Mouse (Mus musculus): ENCODE measurements around the gene Tmem95.
A peak's percentile ranks its signal among the peaks of the same experiment; 100 is the strongest.
"Not testable (repeated sequence)": the region's sequence is repeated elsewhere in the genome, so short reads cannot be mapped to it uniquely, and the experiment has no call there.

Tmem95 gene

DNA sequence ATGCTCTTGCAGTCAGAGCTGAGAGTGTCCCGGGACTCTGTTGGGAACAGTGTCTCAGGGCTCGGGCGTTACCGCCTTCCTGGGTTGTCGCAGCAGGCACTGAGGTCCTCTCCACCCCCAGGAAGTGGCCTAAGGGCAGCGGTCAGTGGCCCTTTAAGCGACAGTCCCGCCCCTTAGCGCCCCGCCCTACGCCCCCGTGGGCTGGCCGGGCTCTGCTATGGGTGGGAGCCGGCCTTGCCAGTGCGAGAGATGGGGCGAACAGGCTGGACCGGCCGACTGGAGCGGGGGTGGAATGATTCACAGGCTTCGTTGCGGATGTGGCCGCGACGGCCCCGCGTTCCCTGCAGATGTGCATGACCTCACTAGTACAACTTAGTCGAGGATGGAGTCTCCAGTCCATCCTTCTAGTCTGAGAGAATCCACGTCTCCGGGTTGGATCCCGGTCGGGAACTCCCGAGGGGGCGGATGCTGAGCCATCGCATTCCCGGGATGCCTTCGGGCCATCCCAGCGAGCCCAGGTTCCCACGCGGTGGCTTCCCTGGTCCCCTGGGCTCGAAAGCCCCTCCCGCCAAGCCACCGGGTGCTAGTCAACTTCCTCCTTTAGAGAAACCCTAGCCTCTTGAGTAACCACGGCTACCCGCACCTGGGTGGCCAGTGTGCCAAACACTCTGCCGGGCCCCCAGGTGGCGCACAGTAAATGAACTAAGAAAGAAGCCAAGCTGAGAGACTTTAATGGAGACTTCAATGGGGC is 3.2 kb upstream of the Tmem95 start, which contains the start of gene Kctd11:
TSS of gene Kctd11 (minus strand) at position 554 of the 751 bp plus-strand sequence.
- DNase-seq (ENCODE audit: low read depth in 1 of 2, low spot score in 2 of 2), result peak; percentile 49 to 64

DNA sequence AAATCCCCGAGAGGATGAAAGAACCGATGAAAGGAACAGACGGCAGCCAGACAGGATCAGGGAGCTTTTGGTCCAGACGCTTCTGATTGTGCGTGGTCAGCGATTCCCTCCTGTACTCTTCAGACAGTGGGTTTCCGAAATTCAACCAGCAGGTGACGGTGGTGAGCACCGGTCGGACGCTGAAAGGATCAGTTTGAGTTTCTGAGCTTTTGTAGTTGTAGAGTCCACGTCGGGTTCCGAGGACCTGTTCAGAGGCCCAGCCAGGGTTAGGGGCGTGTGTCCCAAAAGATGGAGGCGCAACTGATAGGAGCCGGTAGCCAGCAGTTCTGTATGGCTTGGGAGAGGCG is 2.7 kb upstream of the Tmem95 start:
- DNase-seq (ENCODE audit: low read depth in 1 of 2, low spot score in 2 of 2), result peak in 1 of 2 experiments; percentile 37

DNA sequence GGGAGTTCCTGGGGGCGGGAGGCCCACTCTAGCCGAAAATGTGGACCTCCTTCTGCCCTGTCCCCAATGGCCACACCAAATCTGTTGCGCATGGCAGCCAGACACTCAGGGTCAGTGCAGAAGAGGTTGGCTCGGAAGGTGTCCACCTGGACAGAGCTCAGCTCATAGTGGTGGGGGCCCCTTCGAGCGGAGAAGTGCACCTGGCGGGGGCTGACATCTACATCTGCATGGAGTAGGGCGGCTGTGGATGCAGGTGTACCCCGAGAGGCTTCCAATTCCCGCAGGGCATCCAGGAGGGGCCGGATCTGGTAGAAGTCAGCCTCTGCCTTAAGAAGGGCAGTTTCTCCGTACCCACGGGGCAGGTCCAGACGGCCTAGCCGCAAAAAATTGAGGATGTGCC is 1.9 kb upstream of the Tmem95 start:
- no peak for DNase-seq (ENCODE audit: low read depth in 1 of 2, low spot score in 2 of 2)

GRCm38 (mm10) chr11:69878952-69879351 is 1.1 kb upstream of the Tmem95 start:
- no peak for DNase-seq (ENCODE audit: low read depth in 1 of 2, low spot score in 2 of 2)

- DNase-seq (ENCODE audit: low read depth in 1 of 2, low spot score in 2 of 2), result no peak
These were observed 581 bp upstream of the Tmem95 start for GRCm38 (mm10) chr11:69878399-69878798.

DNA sequence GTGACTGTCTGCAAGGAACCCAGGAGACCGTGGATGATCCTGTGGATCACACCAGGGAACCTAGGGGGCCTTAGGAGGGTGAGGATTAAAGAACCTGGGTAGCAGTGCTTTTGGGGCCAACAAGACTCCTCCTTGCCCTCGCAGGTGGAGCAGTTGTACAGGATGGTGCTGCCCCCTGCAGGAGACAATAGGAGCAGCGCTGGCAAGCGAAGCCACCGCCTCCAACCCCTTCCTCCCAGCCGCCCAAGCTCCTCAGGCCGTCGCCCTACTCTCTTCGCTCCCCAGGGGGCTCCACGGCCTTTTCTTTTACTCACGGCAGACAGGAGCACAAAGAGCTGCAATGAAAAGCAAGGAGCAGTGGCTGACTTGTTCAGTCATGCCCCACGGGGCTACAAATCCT is 951 bp downstream of the Tmem95 start:
- DNase-seq (ENCODE audit: low read depth in 1 of 2, low spot score in 2 of 2), result peak; percentile 62 to 76

DNA sequence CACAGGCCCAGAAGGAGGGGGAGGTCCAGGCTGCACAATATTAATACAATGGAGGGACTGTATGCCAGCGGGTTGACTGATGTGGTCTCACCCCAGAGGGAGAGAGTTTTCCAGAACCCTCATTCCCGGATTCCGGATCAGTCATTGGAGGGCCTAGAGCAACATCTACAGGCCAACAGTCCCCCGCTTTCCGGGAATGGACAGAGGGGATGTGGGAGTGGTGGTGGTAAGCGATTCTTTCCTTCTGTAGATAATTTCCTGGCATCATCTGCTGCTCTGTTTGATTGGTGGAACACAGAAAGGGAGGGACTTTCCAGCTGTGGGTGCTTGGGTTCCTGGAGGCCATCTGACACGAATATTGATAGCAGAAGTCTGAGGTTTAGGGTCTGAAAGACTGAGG is 1.6 kb downstream of the Tmem95 start:
- DNase-seq (ENCODE audit: low read depth in 1 of 2, low spot score in 2 of 2), result no peak

DNA sequence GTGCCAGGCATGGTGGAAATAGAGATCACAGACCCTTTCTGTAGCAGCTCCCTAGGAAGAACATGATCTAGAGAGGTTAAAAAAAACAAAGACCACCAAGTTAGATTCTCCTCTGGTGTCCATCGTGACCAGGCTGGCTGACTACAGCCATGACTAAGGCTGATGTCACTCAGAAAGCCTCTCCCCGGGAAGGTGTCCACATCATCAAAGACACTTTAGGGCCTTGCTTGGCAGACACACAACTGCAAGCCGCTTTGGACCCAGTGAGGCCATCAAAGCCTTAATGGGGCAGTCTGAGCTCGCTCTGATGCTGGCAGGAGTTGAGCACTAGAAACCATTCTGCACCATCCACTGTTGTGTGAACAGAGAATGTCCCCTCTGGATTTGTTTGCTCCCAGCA is 5.4 kb downstream of the Tmem95 start:
- no peak for DNase-seq (ENCODE audit: low read depth in 1 of 2, low spot score in 2 of 2)

DNA sequence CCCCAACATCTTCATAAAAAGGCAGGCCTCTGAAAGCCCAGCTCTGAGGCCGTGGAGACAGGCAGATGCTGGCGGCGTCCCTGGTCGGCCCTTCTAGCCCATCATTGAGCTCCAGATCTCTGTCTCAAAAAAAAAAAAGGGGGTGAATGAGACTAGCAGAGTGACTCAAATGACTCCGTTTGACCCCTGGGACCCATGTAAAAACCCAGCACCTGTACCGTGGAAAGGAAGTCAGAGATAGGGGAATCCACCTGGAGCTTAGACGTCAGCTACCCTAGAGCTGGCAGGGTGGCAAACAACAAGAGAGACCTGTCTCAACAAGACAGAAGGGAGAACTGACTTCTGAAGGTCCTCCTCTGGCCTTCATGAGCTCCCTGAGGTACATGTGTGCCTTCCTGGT is 6.0 kb downstream of the Tmem95 start:
- DNase-seq (ENCODE audit: low read depth in 1 of 2, low spot score in 2 of 2), result no peak

- DNase-seq (ENCODE audit: low read depth in 1 of 2, low spot score in 2 of 2), result no peak
These were observed 7.3 kb downstream of the Tmem95 start for GRCm38 (mm10) chr11:69870289-69871069.

DNA sequence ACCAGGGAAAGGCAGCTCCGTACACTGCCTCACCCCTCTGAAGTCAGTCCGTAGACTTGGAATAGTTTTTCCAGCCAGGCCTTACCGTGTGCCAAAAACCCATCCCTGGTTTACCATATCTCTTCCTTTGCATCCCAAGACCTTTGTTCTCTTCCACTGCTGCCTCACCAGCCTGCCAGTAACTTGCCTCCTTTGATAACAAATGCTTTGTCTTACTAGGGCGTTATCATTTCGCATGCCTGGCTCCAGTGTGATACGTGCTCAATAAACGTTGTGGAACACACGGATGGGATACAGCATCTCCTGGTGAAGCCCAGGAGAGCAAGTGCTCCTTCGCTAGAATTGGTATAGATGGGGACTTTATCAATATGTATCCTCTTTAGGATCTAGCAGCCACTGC is 10.5 kb downstream of the Tmem95 start:
- no peak for DNase-seq (ENCODE audit: low read depth in 1 of 2, low spot score in 2 of 2)

DNA sequence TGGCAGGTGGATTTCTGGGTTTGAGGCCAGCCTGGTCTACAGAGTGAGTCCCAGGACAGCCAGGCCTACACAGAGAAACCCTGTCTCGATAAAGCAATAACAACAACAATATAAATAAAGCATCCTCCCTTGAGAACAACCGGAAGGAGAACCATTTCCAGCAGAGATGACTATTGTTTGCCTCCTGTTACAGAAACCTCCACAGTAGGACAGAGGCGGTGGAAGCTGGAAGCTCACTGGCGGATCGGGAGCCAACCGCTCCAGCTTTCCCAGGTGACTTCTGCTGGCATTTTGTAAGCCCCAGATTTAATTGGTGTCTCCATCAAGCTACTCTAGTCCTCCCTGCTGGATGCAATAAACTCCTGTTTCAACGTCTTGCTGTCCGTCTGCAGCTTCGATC is 12.3 kb downstream of the Tmem95 start:
- DNase-seq (ENCODE audit: low read depth in 1 of 2, low spot score in 2 of 2), result no peak

GRCm38 (mm10) chr11:69864138-69864860 is 13.5 kb downstream of the Tmem95 start:
- no peak for DNase-seq (ENCODE audit: low read depth in 1 of 2, low spot score in 2 of 2)

- not testable (repeated sequence) for DNase-seq (ENCODE audit: low read depth in 1 of 2, low spot score in 2 of 2)
These were observed 14.1 kb downstream of the Tmem95 start for GRCm38 (mm10) chr11:69863729-69864128.

DNA sequence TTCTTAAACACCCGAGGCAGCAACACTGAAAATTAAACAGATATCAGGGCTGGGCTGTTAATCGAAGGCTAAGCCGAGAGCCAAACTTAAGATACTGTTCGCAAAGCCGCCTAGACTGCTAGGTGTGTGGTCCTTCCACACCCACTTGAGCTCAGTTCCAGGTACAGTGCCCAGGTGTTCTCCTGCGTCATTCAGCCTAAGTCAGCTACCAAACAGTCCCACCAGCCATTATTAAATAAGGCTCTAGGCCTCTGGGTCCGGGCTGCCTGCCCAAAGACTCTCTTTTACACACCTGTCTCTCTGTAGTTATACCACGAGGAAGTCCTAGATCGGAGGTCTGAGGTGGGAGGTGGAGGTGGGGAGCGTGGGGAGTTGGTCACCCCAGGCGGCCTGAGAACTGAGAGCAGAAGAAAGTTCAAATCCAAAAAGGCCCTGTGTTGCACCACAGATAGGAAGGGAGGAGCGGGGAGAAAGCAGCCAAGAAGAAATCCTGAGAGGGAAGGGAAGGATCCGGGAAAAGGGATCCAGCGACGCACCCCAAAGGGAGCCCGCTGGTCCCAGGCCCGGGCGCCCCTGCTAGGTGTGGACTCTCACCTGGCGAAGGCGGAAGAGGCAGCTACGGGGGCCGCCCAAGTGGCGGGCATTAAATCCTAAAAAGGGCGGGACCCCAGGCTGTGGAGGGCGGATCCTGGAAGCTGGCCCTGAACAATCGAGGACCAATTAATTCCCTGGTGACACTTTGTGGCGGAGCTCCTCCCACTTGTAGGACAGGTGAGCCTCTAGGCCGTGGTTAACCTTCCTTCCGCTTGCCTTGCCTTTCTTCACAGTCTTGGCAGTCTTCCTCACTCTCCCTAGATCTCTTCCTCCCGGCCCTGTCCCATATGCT is 19.5 kb downstream of the Tmem95 start, which contains the start of gene Tnk1:
TSS of gene Tnk1 (minus strand) at position 618 of the 886 bp plus-strand sequence.
- no peak for DNase-seq (ENCODE audit: low read depth in 1 of 2, low spot score in 2 of 2)

DNA sequence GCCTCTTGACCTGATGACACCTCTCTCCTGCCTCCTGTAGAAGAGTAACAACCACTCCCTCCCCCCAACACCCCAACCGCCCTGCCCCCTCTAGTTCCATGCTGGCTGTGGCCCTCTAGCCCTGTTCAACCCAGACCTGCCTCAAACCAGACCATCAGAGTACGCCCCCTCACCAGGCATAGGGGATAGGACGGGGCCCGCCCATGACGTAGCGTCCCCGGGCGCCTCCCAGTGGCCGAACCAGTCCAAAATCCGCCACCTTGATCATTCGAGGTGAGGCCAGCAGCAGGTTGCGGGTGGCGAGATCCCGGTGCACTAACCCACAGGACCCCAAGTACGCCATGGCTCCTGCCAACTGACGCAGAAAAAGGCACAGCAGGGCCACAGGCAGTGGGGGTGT is 22.5 kb downstream of the Tmem95 start:
- DNase-seq (ENCODE audit: low read depth in 1 of 2, low spot score in 2 of 2), result no peak

GRCm38 (mm10) chr11:69854680-69855079 is 23.1 kb downstream of the Tmem95 start:
- no peak for DNase-seq (ENCODE audit: low read depth in 1 of 2, low spot score in 2 of 2)

DNA sequence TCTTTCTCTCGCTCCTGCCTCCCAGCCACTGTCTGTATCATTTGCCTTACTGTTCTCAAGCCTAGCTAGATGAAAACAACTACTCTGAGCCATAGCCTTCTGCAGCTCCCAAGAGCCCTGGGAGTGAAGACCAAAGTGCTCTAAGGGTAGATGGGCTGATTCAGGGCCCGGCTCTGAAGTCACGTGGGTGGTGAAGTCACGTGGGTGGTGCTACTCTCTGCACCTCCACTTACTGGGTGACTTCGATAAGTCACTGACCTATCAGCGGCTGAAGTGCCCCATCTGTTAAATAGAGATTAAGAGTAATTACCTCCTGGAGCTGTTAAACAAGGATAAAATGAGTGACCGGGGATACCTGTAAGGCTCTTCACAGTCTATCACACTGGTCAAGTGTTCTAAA is 23.8 kb downstream of the Tmem95 start:
- DNase-seq (ENCODE audit: low read depth in 1 of 2, low spot score in 2 of 2), result no peak

- DNase-seq (ENCODE audit: low read depth in 1 of 2, low spot score in 2 of 2), result no peak
These were observed 27.1 kb downstream of the Tmem95 start for GRCm38 (mm10) chr11:69850754-69851153.

- DNase-seq (ENCODE audit: low read depth in 1 of 2, low spot score in 2 of 2), result no peak
These were observed 27.9 kb downstream of the Tmem95 start for GRCm38 (mm10) chr11:69849884-69850283.

DNA sequence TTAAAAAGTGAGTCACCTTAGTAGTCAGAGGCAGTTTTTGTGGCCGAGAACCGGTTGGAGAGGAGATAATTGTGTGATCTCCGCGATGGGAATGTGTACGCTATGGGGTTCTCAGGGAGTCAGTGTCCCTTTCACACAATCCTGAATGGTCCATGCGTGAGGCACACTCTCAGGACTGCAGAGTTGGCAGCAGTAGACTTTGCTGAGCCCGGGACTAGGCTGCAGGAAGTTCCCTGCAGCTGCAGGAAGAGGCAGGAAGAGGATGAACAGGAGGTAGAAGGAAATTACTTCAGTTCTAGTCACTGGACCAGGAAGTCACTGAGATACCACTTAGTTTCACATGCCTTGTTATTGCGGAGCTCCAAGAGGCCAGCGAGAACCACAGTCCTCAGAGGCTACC is 28.7 kb downstream of the Tmem95 start:
- DNase-seq (ENCODE audit: low read depth in 1 of 2, low spot score in 2 of 2), result no peak

Data from monocyte, adult 2 months (primary cell).